Mouse (Mus musculus) midbrain, embryonic 11.5 days (tissue): ENCODE data around the gene Zfp82. TPM values are rescaled to one million over a fixed set of nuclear protein-coding genes. Genes with fewer than 3 reads are reported as not detected.

Experiments used
- ATAC-seq: fragments of 200-750 bp; cut with Nextera tagmentation; 2 replicates; pipeline ENCODE4 v1.8.0; 2017; ENCODE audit warnings: moderate TSS enrichment, moderate library complexity; ENCODE audit not compliant: low FRiP score
- DNase-seq: peaks from one replicate; pipeline ENCODE4 v3.0.0; 2015; ENCODE audit warnings: low spot score; ENCODE audit errors: missing footprints
- H3K27ac ChIP-seq: fragments of 300-500 bp; sonication (generic); 2 replicates; pipeline ENCODE4 v1.5.1; 2014; ENCODE audit warnings: low read depth, low read length
- H3K27me3 ChIP-seq: fragments of 300-500 bp; sonication (generic); 2 replicates; pipeline ENCODE4 v1.6.1; 2014; ENCODE audit warnings: mild to moderate bottlenecking, low read length, moderate library complexity, mixed read lengths; ENCODE audit not compliant: control insufficient read depth, insufficient read depth
- H3K36me3 ChIP-seq: fragments of 300-500 bp; sonication (generic); 2 replicates; pipeline ENCODE4 v1.6.1; 2014; ENCODE audit warnings: mild to moderate bottlenecking, low read length, moderate library complexity, mixed read lengths; ENCODE audit not compliant: control insufficient read depth, insufficient read depth
- H3K4me1 ChIP-seq: fragments of 300-500 bp; sonication (generic); 2 replicates; pipeline ENCODE4 v1.6.1; 2014; ENCODE audit warnings: low read length; ENCODE audit not compliant: control insufficient read depth, insufficient read depth
- H3K4me2 ChIP-seq: fragments of 300-500 bp; sonication (generic); 2 replicates; pipeline ENCODE4 v1.6.1; 2014; ENCODE audit warnings: mild to moderate bottlenecking, moderate library complexity
- H3K4me3 ChIP-seq: fragments of 300-500 bp; sonication (generic); 2 replicates; pipeline ENCODE4 v1.5.1; 2014; ENCODE audit warnings: low read depth, low read length
- H3K9ac ChIP-seq: fragments of 300-500 bp; sonication (generic); 2 replicates; pipeline ENCODE4 v1.6.1; 2014; ENCODE audit warnings: low read length
- H3K9me3 ChIP-seq: fragments of 300-500 bp; sonication (generic); 2 replicates; pipeline ENCODE4 v1.6.1; 2016; ENCODE audit warnings: low read length; ENCODE audit not compliant: control insufficient read depth
- WGBS: fragments of 180-500 bp; shearing (Covaris S2); extraction: QIAGEN DNeasy Blood & Tissue Kit; methylation state at CpG from one replicate; pipeline ENCODE4 v1.1.7; 2014; 5-methylcytosine and 5-hydroxymethylcytosine counted together
- polyA plus RNA-seq: library from polyadenylated mRNA; unstranded; fragments of >200 nt; fragmentation: Nextera tagmentation; extraction: Ambion mirVana; gene quantifications from 2 replicates; pipeline ENCODE4 v1.2.1, GENCODE M21; 2014

Gene Zfp82
- polyA plus RNA-seq, 1 experiment from 2014 or later: 8.8 TPM

DNA sequence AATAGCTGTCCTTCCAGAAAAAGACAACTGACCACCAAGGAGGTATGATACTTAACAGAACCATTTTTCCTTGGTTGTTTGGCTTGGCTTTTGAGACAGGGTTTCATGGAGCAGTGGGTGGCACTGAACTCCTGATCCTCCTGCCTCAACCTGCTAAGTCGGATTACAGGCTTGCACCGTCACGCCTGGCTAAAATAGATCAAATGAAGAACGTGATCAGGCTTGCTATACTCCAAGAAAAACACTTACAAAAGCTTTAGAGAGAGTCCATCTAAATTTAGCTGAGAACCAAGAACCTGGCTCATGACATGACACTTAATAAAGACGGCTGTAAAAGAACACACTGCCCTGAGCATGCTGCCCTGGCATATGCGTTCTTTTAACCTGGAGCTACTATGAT is 12.4 kb downstream of the Zfp82 start:
- Histone ChIP-seq H3K27ac (no peak overlapping the region), H3K36me3 (peaks cover 5% of the 10 kb centered on the region; the same call in 1 of the 2 replicates), H3K4me2 (no peak overlapping the region), H3K9me3 (no peaks in the 10 kb centered on the region), H3K9ac (no peak overlapping the region), H3K4me3 (no peak overlapping the region), H3K4me1 (no peaks in the 10 kb centered on the region), H3K27me3 (no peaks in the 10 kb centered on the region)
- no peak for ATAC-seq
- 74% methylated on average over 6 of the region's 6 CpGs for WGBS
- no peak for DNase-seq

DNA sequence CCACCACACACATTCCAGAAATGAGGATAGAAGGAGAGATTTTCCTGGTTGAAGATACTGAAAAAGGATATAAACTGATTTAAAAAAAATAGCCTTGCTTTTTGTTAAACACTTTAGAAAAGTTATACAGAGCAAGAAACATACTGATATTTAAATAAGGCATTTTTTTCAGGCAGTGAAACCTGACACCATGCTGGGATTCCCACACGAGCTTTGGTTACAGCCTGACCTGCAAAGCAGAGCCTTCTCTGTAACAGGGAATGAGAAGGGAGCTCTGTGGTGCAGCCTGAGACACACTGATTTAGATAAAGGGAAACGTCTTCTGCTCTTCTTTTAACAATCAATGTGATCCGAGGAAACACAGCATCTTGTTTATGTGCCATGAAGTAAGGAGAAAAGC is 19.1 kb downstream of the Zfp82 start:
- Histone ChIP-seq H3K9ac (no peak overlapping the region), H3K4me2 (no peak overlapping the region), H3K27me3 (no peaks in the 10 kb centered on the region), H3K4me1 (peaks cover 3% of the 10 kb centered on the region; the same call in 1 of the 2 replicates), H3K9me3 (no peaks in the 10 kb centered on the region), H3K36me3 (peaks cover 7% of the 10 kb centered on the region; the same call in 1 of the 2 replicates), H3K27ac (no peak overlapping the region), H3K4me3 (no peak overlapping the region)
- ATAC-seq (no peak), DNase-seq (no peak)
- 11% methylated on average over 3 of the region's 3 CpGs for WGBS

DNA sequence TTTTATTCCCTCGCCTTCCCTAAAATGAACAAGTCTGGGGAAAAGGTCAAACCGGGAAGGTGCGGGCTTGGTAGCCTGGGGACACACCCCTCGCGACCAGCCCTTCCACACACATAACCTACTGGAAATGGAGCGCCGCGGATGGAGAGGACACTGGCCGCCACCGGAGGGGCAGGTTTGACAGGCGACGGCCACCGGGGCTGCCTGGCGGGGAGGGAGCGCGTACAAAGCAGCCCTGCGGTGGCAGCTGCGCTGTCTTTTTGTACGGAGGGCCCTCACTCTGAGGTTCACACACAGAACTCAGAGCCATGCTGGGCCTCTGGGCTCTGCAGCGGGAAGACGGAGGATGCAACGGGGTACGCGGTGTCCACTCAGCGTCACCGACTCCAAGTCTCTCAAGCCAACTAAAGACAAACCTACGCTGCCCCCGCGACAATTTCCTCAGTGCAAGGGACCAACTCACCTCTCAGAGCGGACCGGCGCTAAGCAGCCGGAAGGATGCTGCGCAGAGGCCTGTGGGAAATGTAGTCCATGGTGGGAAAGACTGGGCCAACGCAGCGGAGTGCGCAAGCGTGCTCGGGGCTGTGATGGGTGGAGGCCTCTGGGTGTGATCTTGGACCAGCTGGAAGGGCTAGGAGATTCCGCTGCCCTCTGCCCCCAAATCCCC is 21.7 kb downstream of the Zfp82 start, which contains the start of gene Zfp14:
Gene Zfp14, minus strand, starts transcription at position 499 of the 667 bp plus-strand sequence.
- peak; percentile 99 for ATAC-seq
- under 1% methylated on average over 40 of the region's 40 CpGs for WGBS
- no peaks in the 10 kb centered on the region for H3K27me3 ChIP-seq

DNA sequence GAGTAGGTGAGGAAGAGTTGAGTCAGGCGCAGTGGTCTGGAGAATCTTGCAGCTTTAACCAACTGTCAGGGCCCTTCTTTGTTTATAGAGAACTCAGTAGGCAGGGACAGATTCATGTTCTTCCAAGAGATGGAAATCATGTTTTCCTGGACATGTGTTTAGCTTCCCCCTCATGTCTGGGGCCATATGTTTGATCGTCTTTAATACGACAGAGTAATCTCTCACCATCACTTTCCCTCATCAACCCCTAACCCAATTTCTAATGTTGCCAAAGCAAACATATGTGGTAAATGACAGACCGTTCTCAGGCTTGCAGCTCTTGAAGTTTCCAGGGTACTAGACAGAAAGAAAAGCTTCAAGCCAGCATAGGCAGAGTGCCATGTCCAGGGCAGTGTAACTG is 24.6 kb downstream of the Zfp82 start:
- DNase-seq (no peak), ATAC-seq (no peak)
- WGBS: 93% methylated on average over 4 of the region's 4 CpGs
- Histone ChIP-seq H3K4me1 (peaks cover 3% of the 10 kb centered on the region; the same call in 1 of the 2 replicates), H3K4me2 (no peak overlapping the region), H3K9ac (no peak overlapping the region), H3K27ac (no peak overlapping the region), H3K9me3 (no peaks in the 10 kb centered on the region), H3K4me3 (no peak overlapping the region), H3K27me3 (no peaks in the 10 kb centered on the region), H3K36me3 (no peaks in the 10 kb centered on the region; the same call in 1 of the 2 replicates)

More for the DNA sequence above, 21.7 kb downstream of the Zfp82 start, which contains the start of gene Zfp14:
- H3K4me3 ChIP-seq: peak within 1 kb of the TSS; percentile 70
- H3K4me2 ChIP-seq: peak within 1 kb of the TSS; percentile 68
- H3K27ac ChIP-seq: peak within 1 kb of the TSS; percentile 78
- DNase-seq: peak; percentile 98
- peak within 1 kb of the TSS; percentile 84 for H3K9ac ChIP-seq
- H3K4me1 ChIP-seq: peaks cover 3% of the 10 kb centered on the region; the same call in 1 of the 2 replicates
- H3K9me3 ChIP-seq: no peaks in the 10 kb centered on the region
- H3K36me3 ChIP-seq: peaks cover 2% of the 10 kb centered on the region

DNA sequence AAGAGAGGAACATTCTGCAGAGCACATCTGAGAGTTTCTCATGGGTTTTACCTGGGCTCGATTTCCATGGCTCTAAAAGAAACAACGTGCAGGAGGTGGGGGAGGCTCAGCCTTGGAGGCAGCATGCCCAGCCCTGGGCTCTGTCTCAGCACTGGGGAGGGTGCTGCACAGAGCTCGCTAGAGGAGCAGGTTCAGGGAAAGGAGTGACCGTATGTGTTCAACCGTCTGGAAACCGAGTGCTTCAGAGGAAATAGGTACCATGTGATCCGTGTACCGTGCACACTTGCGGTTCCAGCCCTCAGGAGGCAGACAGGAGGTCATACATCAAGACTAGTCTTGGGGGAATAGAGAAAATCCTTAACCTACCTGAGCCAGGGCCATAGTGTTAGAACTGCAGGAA is 28.3 kb downstream of the Zfp82 start:
- H3K27me3 ChIP-seq: no peaks in the 10 kb centered on the region
- H3K36me3 ChIP-seq: no peaks in the 10 kb centered on the region; the same call in 1 of the 2 replicates
- 62% methylated on average over 9 of the region's 9 CpGs for WGBS
- no peaks in the 10 kb centered on the region for H3K9me3 ChIP-seq
- no peak overlapping the region for H3K4me3 ChIP-seq
- ATAC-seq: no peak
- no peaks in the 10 kb centered on the region for H3K4me1 ChIP-seq
- H3K4me2 ChIP-seq: no peak overlapping the region
- no peak for DNase-seq
- H3K9ac ChIP-seq: no peak overlapping the region
- no peak overlapping the region for H3K27ac ChIP-seq

DNA sequence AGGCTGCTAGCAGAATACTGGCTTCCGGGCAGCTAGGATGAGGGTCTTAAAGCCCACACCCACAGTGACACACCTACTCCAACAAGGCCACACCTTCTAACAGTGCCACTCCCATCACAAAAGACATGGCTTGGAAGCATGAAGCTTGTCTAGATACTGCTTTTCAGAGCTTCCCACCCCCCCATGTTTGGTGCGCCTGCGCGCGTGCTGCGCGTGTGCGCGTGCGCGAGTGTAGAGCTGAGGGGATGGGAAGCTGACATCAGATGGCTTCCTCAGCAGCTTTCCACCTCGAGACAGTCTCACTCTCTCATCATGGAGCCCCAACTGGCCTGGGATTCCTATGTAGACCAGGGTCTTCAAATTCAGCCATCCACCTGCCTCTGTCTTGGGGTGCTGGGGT is 38.4 kb downstream of the Zfp82 start:
- WGBS: 95% methylated on average over 12 of the region's 12 CpGs
- H3K9me3 ChIP-seq: no peaks in the 10 kb centered on the region
- H3K36me3 ChIP-seq: peaks cover 3% of the 10 kb centered on the region; the same call in 1 of the 2 replicates
- no peaks in the 10 kb centered on the region for H3K4me1 ChIP-seq
- ATAC-seq (no peak), DNase-seq (no peak)
- H3K9ac ChIP-seq: no peak overlapping the region
- H3K4me3 ChIP-seq: no peak overlapping the region
- no peak overlapping the region for H3K4me2 ChIP-seq
- H3K27ac ChIP-seq: no peak overlapping the region
- no peaks in the 10 kb centered on the region for H3K27me3 ChIP-seq

DNA sequence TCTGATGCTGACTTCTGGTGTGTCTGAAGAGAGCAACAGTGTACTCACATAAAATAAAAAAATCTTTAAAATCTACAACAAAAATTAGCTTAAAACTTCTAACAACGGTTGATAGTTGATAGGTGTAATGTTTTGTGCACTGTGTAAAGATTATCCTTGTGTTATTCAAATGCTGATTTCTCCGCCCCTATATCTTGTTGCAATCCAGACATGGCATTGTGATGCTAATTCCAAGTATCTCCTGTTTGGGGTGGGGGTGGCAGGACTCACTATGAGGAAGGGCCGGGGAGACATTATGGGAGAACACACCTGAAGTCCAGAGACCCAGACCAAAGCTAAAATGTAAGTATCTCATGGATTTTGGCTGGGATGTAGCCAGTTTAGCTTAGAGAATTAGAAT is 41.3 kb downstream of the Zfp82 start:
- Histone ChIP-seq H3K4me1 (no peaks in the 10 kb centered on the region), H3K4me2 (no peak overlapping the region), H3K27me3 (no peaks in the 10 kb centered on the region), H3K9ac (no peak overlapping the region), H3K27ac (no peak overlapping the region), H3K36me3 (0 out of 2 replicates have a peak, but pooled peaks cover 2% of the 10 kb centered on the region), H3K4me3 (no peak overlapping the region), H3K9me3 (no peaks in the 10 kb centered on the region)
- WGBS: 83% methylated on average over 3 of the region's 3 CpGs
- ATAC-seq (no peak), DNase-seq (peak; percentile 79)

DNA sequence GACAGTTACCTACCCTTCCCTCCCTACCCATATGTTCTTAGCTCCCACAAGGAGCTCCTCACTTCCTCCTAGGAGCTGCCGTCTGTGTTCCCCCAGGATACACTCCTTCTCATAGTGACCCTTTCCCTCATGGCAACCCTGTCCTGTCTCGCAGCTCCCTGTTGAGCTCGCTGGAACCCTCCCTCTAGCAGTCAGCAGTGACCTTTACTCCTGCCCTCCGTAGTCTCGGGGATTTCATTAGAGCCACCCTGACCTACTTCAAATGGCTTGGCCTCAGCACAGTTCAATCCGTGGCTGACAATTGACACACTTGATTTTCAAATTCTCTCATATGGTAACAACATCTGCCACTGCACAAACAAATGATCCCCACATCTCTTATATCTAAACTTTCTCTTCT is 42.0 kb downstream of the Zfp82 start:
- no peaks in the 10 kb centered on the region for H3K27me3 ChIP-seq
- no peak overlapping the region for H3K9ac ChIP-seq
- no peak overlapping the region for H3K27ac ChIP-seq
- H3K4me1 ChIP-seq: no peaks in the 10 kb centered on the region
- WGBS: 29% methylated on average over 6 of the region's 6 CpGs
- H3K9me3 ChIP-seq: no peaks in the 10 kb centered on the region
- DNase-seq: peak; percentile 69
- H3K4me3 ChIP-seq: no peak overlapping the region
- no peak overlapping the region for H3K4me2 ChIP-seq
- ATAC-seq: no peak
- H3K36me3 ChIP-seq: 0 out of 2 replicates have a peak, but pooled peaks cover 2% of the 10 kb centered on the region

DNA sequence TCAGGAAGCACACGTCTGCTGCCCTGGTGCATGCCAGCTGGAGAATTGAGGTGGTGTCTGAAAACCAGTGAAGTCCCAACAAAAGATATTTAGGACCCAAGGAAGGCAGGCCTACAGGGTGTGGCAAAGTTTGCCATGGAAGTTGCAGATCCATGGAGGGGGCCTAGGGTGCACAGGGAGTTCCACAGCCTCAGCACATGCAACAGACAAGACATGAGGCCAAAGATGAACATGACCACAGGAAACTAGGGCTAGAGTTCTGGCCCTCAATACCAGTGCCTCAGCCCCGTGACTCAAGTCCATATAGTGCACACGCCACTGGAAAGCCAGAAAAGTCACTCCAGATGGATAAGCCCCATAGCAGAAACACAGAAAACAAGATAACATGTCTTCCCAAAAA is 44.1 kb downstream of the Zfp82 start:
- no peaks in the 10 kb centered on the region for H3K9me3 ChIP-seq
- WGBS: 90% methylated on average over 3 of the region's 3 CpGs
- H3K4me2 ChIP-seq: no peak overlapping the region
- no peak for DNase-seq
- ATAC-seq: no peak
- no peak overlapping the region for H3K27ac ChIP-seq
- no peak overlapping the region for H3K4me3 ChIP-seq
- H3K4me1 ChIP-seq: no peaks in the 10 kb centered on the region
- H3K36me3 ChIP-seq: peaks cover 9% of the 10 kb centered on the region
- H3K27me3 ChIP-seq: no peaks in the 10 kb centered on the region
- no peak overlapping the region for H3K9ac ChIP-seq
